In the genomic region with DNA sequence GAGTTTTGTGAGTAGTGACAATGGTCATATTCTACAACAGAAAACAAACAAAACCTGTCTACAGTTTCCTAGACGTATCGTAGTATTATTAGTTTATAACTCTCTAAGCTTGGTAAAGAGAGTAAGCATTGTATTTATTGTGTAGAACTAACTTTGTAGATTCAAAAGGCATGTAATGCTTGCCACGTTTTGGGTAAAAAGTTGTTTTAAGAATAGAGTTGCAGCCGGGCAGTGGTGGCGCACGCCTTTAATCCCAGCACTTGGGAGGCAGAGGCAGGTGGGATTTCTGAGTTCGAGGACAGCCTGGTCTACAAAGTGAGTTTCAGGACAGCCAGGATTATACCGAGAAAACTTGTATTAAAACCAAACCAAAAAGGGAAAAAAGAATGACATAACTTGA, we compare ENCODE assay signal across 8 mouse cellular contexts. TPM values are rescaled to one million over a fixed set of nuclear protein-coding genes. Genes with fewer than 3 reads are reported as not detected.
DNase-seq lines count a peak whose midpoint lies in the region; ATAC-seq lines count a peak whose summit lies in the region.

No protein-coding gene starts in this region.

- H3K27ac ChIP-seq in lung, embryonic 16.5 days (ENCODE audit: low read length) = no peak overlapping the region
- H3K27ac ChIP-seq in embryonic facial prominence, embryonic 11.5 days (replicated peaks; ENCODE audit: low read depth, low read length) = no peak overlapping the region
- H3K27ac ChIP-seq in intestine, embryonic 15.5 days = no peak overlapping the region
- H3K27ac ChIP-seq in neural tube, embryonic 13.5 days (replicated peaks) = no peak overlapping the region; the same call in 1 of the 2 replicates

- peaks cover 12% of the 10 kb centered on the region for H3K36me3 ChIP-seq in lung, embryonic 16.5 days (ENCODE audit: control insufficient read depth, insufficient read depth, low read length)
- H3K36me3 ChIP-seq in embryonic facial prominence, embryonic 11.5 days (replicated peaks; ENCODE audit: control insufficient read depth, insufficient read depth, low read depth, low read length) = no peaks in the 10 kb centered on the region
- H3K36me3 ChIP-seq in intestine, embryonic 15.5 days = no peaks in the 10 kb centered on the region
- peaks cover 17% of the 10 kb centered on the region for H3K36me3 ChIP-seq in neural tube, embryonic 13.5 days

- peak overlapping the region; percentile 63 for H3K4me3 ChIP-seq in lung, embryonic 16.5 days (ENCODE audit: low read length)
- peak overlapping the region; percentile 79 for H3K4me3 ChIP-seq in embryonic facial prominence, embryonic 11.5 days (ENCODE audit: low read depth, low read length)
- peak overlapping the region; percentile 85 for H3K4me3 ChIP-seq in intestine, embryonic 15.5 days (replicated peaks)
- H3K4me3 ChIP-seq in neural tube, embryonic 13.5 days = peak overlapping the region; percentile 92

- peak overlapping the region; percentile 74 for H3K4me2 ChIP-seq in lung, embryonic 16.5 days (ENCODE audit: low read depth, low read length)
- H3K4me2 ChIP-seq in embryonic facial prominence, embryonic 11.5 days (ENCODE audit: low read depth, low read length) = peak overlapping the region; percentile 46
- H3K4me2 ChIP-seq in intestine, embryonic 15.5 days (replicated peaks) = peak overlapping the region; percentile 59
- H3K4me2 ChIP-seq in neural tube, embryonic 13.5 days = peak overlapping the region; percentile 63

- WGBS in lung, embryonic 16.5 days = 10% methylated on average over 8 of the region's 8 CpGs
- WGBS in embryonic facial prominence, embryonic 11.5 days = 16% methylated on average over 8 of the region's 8 CpGs
- 15% methylated on average over 8 of the region's 8 CpGs for WGBS in intestine, embryonic 15.5 days
- WGBS in neural tube, embryonic 13.5 days = 12% methylated on average over 8 of the region's 8 CpGs

- peaks cover 5% of the 10 kb centered on the region for H3K4me1 ChIP-seq in lung, embryonic 16.5 days (replicated peaks; ENCODE audit: control insufficient read depth, insufficient read depth, low read length)
- H3K4me1 ChIP-seq in embryonic facial prominence, embryonic 11.5 days (ENCODE audit: control insufficient read depth, insufficient read depth, low read length) = no peaks in the 10 kb centered on the region
- 0 out of 2 replicates have a peak, but pooled peaks cover 2% of the 10 kb centered on the region for H3K4me1 ChIP-seq in intestine, embryonic 15.5 days (replicated peaks)
- H3K4me1 ChIP-seq in neural tube, embryonic 13.5 days (replicated peaks) = peaks cover 16% of the 10 kb centered on the region

- no peak for DNase-seq in lung, postnatal 10 days
- no peak for DNase-seq in embryonic facial prominence, embryonic 11.5 days (ENCODE audit: low spot score)
- DNase-seq in layer of hippocampus, postnatal 36 days = no peak
- no peak for DNase-seq in cerebellum, adult 9-11 months
- no peak for DNase-seq in kidney, adult 11 months

- no peaks in the 10 kb centered on the region for H3K9me3 ChIP-seq in lung, embryonic 16.5 days (ENCODE audit: control insufficient read depth, low read length)
- H3K9me3 ChIP-seq in embryonic facial prominence, embryonic 11.5 days (replicated peaks; ENCODE audit: control insufficient read depth, low read length) = no peaks in the 10 kb centered on the region
- no peaks in the 10 kb centered on the region for H3K9me3 ChIP-seq in intestine, embryonic 15.5 days
- no peaks in the 10 kb centered on the region for H3K9me3 ChIP-seq in neural tube, embryonic 13.5 days

- ATAC-seq in lung, embryonic 16.5 days (ENCODE audit: low read depth) = no peak
- ATAC-seq in embryonic facial prominence, embryonic 11.5 days (replicated peaks; ENCODE audit: insufficient number of reproducible peaks, low FRiP score, low TSS enrichment, low read depth) = no peak
- no peak for ATAC-seq in intestine, embryonic 15.5 days
- ATAC-seq in neural tube, embryonic 13.5 days (ENCODE audit: low read depth) = no peak

- H3K9ac ChIP-seq in lung, embryonic 16.5 days (ENCODE audit: low read length) = peak overlapping the region; percentile 71
- H3K9ac ChIP-seq in embryonic facial prominence, embryonic 11.5 days (replicated peaks; ENCODE audit: low read length) = peak overlapping the region; percentile 61
- H3K9ac ChIP-seq in intestine, embryonic 15.5 days = peak overlapping the region; percentile 73
- H3K9ac ChIP-seq in neural tube, embryonic 13.5 days = peak overlapping the region; percentile 83

- no peaks in the 10 kb centered on the region for H3K27me3 ChIP-seq in lung, embryonic 16.5 days (ENCODE audit: control insufficient read depth, insufficient read depth, low read depth, low read length)
- no peaks in the 10 kb centered on the region for H3K27me3 ChIP-seq in embryonic facial prominence, embryonic 11.5 days (ENCODE audit: control insufficient read depth, insufficient read depth, low read length)
- no peaks in the 10 kb centered on the region for H3K27me3 ChIP-seq in intestine, embryonic 15.5 days (replicated peaks)
- H3K27me3 ChIP-seq in neural tube, embryonic 13.5 days = no peaks in the 10 kb centered on the region

RNA-seq across cellular contexts. Expression of a gene that starts 22.4 kb away (rescaled TPM):
- polyA plus RNA-seq in lung, embryonic 16.5 days (2015; fragmentation: Nextera tagmentation; extraction: Ambion mirVana) = 47.3 and 53.1 TPM in 2 replicates
- polyA plus RNA-seq in embryonic facial prominence, embryonic 11.5 days (2014; fragmentation: Nextera tagmentation; extraction: Ambion mirVana) = 67.0 and 68.2 TPM in 2 replicates
- 37.5 and 38.8 TPM in 2 replicates for polyA plus RNA-seq in intestine, embryonic 15.5 days (2015; fragmentation: Nextera tagmentation; extraction: Ambion mirVana)
- polyA plus RNA-seq in neural tube, embryonic 13.5 days (2015; fragmentation: Nextera tagmentation; extraction: Ambion mirVana) = 54.9 and 59.0 TPM in 2 replicates
- 10 to 100 TPM; 17.4 to 21.2 TPM for total RNA-seq in layer of hippocampus, postnatal 36 days (2021)

RNA-seq across cellular contexts. Expression of a gene that starts 22.6 kb away (rescaled TPM):
- 15.6 and 17.3 TPM in 2 replicates for polyA plus RNA-seq in lung, embryonic 16.5 days (2015; fragmentation: Nextera tagmentation; extraction: Ambion mirVana)
- polyA plus RNA-seq in embryonic facial prominence, embryonic 11.5 days (2014; fragmentation: Nextera tagmentation; extraction: Ambion mirVana) = 18.4 and 20.5 TPM in 2 replicates
- polyA plus RNA-seq in intestine, embryonic 15.5 days (2015; fragmentation: Nextera tagmentation; extraction: Ambion mirVana) = 16.4 and 16.5 TPM in 2 replicates
- 16.2 and 19.2 TPM in 2 replicates for polyA plus RNA-seq in neural tube, embryonic 13.5 days (2015; fragmentation: Nextera tagmentation; extraction: Ambion mirVana)
- total RNA-seq in layer of hippocampus, postnatal 36 days (2021) = 10 to 100 TPM; 30.4 to 32.5 TPM

RNA-seq across cellular contexts. Expression of a gene that starts 58.2 kb away (rescaled TPM):
- polyA plus RNA-seq in lung, embryonic 16.5 days (2015; fragmentation: Nextera tagmentation; extraction: Ambion mirVana) = 42.1 and 48.6 TPM in 2 replicates
- polyA plus RNA-seq in embryonic facial prominence, embryonic 11.5 days (2014; fragmentation: Nextera tagmentation; extraction: Ambion mirVana) = 63.5 and 68.2 TPM in 2 replicates
- 64.7 and 69.4 TPM in 2 replicates for polyA plus RNA-seq in intestine, embryonic 15.5 days (2015; fragmentation: Nextera tagmentation; extraction: Ambion mirVana)
- polyA plus RNA-seq in neural tube, embryonic 13.5 days (2015; fragmentation: Nextera tagmentation; extraction: Ambion mirVana) = 90.5 and 104 TPM in 2 replicates
- 100 to 1,000 TPM; 562 to 572 TPM for total RNA-seq in layer of hippocampus, postnatal 36 days (2021)
